Mouse (Mus musculus): ENCODE measurements around the gene Vps16.

The Vps16 gene

DNA sequence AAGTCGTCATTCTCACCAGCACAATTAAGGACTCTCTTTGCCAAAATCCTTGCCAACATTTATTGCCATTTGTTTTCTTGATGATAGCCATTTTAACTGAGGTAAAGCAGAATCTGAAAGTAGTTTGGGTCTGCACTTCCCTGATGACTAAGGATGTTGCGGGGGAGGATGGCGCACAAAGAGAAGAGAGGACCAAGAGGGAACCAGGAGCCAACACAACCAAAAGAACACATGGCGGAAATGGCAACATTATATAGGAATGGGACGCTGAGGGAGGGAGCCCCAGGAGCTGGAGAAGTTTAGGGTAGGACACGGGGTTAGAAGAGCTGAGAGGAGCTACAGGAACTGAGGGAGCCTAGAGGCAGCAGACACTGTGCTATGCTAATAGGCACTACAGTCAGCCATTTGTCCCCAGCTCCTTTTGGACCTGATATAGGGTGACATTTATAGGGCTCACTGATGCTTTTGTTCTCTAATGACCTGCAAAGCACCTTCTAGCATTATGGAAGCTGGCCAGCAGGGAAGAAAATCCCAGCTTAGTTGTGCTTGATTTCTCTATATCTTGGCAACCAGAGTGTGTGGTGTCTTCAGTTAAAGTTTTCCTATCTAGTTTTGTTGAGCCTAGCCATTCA is 52.6 kb downstream of the Vps16 start:
- TF ChIP-seq POU5F1 (IDR thresholded peaks at IDR 0.05; ENCODE audit: borderline replicate concordance, low read length) = no peak
- TF ChIP-seq NANOG (IDR thresholded peaks at IDR 0.05; ENCODE audit: borderline replicate concordance, low read length) = no peak
- no peak for TF ChIP-seq CTCF (conservative IDR thresholded peaks at IDR 0.05; ENCODE audit: low read length)
- Histone ChIP-seq H3K36me3 (ENCODE audit: insufficient read depth, low read length) (no peaks in the 10 kb centered on the region), H3K27me3 (ENCODE audit: insufficient read depth, low read length) (no peaks in the 10 kb centered on the region), H3K9me3 (ENCODE audit: low read length) (no peaks in the 10 kb centered on the region), H3K4me1 (replicated peaks; ENCODE audit: low read depth, low read length) (no peaks in the 10 kb centered on the region; the same call in 1 of the 2 replicates), H3K4me3 (replicated peaks; ENCODE audit: low read length) (no peak overlapping the region)

DNA sequence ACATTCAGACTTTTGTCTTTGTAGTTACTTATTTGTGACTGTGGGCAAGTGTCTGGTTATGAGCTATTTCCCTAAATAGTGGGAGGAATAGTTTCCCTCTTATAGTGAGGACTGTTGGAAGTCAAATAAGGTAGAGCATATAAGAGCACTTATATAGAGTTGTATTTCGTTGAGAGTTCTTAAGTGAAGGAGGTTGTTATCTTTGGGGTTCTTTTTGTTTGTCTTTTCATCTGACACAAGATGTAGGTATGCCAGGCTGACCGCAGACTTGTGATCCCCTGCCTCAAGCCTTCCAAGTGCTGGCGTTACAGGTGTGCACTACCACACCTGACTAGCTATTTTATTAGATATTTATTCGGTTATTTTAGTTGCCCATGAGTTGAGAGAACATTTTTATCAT is 58.0 kb downstream of the Vps16 start:
- no peaks in the 10 kb centered on the region for H3K4me1 ChIP-seq (replicated peaks; ENCODE audit: low read depth, low read length)
- H3K4me3 ChIP-seq (replicated peaks; ENCODE audit: low read length) = no peak overlapping the region
- H3K27me3 ChIP-seq (ENCODE audit: insufficient read depth, low read length) = no peaks in the 10 kb centered on the region
- no peaks in the 10 kb centered on the region for H3K9me3 ChIP-seq (ENCODE audit: low read length)
- H3K36me3 ChIP-seq (ENCODE audit: insufficient read depth, low read length) = no peaks in the 10 kb centered on the region
- no peak for TF ChIP-seq POU5F1 (IDR thresholded peaks at IDR 0.05; ENCODE audit: borderline replicate concordance, low read length)
- no peak for TF ChIP-seq NANOG (IDR thresholded peaks at IDR 0.05; ENCODE audit: borderline replicate concordance, low read length)
- no peak for TF ChIP-seq CTCF (conservative IDR thresholded peaks at IDR 0.05; ENCODE audit: low read length)

DNA sequence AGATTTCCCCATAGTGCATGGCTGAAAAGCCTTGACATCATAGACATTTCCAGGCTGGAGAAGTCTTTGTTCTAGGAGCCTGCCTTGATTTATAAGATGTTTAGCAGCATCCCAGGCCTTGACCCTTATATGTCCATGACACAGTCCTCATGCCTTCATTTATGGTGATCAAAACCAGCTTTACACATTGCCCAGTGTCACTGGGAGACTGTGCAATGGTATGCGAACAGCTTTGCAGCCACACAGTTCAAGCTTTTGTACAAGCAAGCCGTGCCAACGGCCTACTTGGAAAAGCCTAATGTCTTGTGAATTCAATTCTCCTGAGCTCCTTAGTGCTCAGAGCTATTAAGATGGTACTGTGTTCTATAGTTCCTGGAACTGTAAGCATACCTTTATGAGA is 58.6 kb downstream of the Vps16 start:
- no peak overlapping the region for H3K4me3 ChIP-seq (replicated peaks; ENCODE audit: low read length)
- no peaks in the 10 kb centered on the region for H3K9me3 ChIP-seq (ENCODE audit: low read length)
- H3K36me3 ChIP-seq (ENCODE audit: insufficient read depth, low read length) = no peaks in the 10 kb centered on the region
- no peaks in the 10 kb centered on the region for H3K27me3 ChIP-seq (ENCODE audit: insufficient read depth, low read length)
- peaks cover 4% of the 10 kb centered on the region for H3K4me1 ChIP-seq (replicated peaks; ENCODE audit: low read depth, low read length)
- TF ChIP-seq POU5F1 (IDR thresholded peaks at IDR 0.05; ENCODE audit: borderline replicate concordance, low read length) (no peak), CTCF (conservative IDR thresholded peaks at IDR 0.05; ENCODE audit: low read length) (no peak), NANOG (IDR thresholded peaks at IDR 0.05; ENCODE audit: borderline replicate concordance, low read length) (no peak)

DNA sequence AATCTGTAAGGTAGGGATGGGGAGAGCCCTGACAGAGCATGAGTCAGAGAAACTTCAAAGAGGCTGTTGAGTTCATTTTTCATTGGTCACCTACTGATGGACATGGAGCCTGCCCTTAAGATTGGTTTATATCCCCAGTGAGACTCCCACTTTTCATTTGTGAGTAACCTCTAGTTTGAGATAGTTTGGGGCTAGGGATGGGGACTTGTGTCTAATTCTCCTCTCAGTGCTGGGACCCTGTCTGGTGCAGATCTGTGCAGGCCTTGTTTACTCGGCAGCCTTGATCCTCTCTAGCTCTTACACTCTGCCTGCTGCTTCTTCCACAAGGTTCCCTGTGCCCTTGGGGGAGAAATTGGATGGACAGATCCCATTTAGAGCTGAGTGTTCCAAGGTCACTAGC is 60.1 kb downstream of the Vps16 start:
- Histone ChIP-seq H3K4me3 (replicated peaks; ENCODE audit: low read length) (no peak overlapping the region), H3K36me3 (ENCODE audit: insufficient read depth, low read length) (no peaks in the 10 kb centered on the region), H3K9me3 (ENCODE audit: low read length) (no peaks in the 10 kb centered on the region), H3K4me1 (replicated peaks; ENCODE audit: low read depth, low read length) (peaks cover 16% of the 10 kb centered on the region), H3K27me3 (ENCODE audit: insufficient read depth, low read length) (no peaks in the 10 kb centered on the region)
- no peak for TF ChIP-seq NANOG (IDR thresholded peaks at IDR 0.05; ENCODE audit: borderline replicate concordance, low read length)
- no peak for TF ChIP-seq POU5F1 (IDR thresholded peaks at IDR 0.05; ENCODE audit: borderline replicate concordance, low read length)
- TF ChIP-seq CTCF (conservative IDR thresholded peaks at IDR 0.05; ENCODE audit: low read length) = no peak

DNA sequence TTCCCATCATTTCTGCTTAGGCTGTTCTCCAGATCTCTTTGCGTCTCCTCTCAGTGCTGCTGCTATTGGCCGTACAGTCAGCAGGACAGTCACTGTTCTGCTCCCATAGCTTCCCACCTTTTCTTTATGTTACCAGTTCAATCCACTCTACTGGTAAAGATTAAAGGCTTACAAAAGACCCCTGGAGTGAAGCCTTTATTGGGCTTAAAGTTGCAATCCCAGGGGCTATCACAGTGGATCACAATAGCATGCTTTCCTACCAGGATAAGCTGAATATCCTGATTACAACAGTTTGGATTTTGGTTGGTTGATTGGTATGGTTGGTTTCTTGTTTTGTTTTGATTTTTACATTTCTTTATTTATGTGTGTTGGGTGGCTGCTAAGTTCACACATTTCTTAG is 63.9 kb downstream of the Vps16 start:
- H3K36me3 ChIP-seq (ENCODE audit: insufficient read depth, low read length) = no peaks in the 10 kb centered on the region
- TF ChIP-seq CTCF (conservative IDR thresholded peaks at IDR 0.05; ENCODE audit: low read length) (no peak), NANOG (IDR thresholded peaks at IDR 0.05; ENCODE audit: borderline replicate concordance, low read length) (peak; percentile 94), POU5F1 (IDR thresholded peaks at IDR 0.05; ENCODE audit: borderline replicate concordance, low read length) (no peak)
- H3K9me3 ChIP-seq (ENCODE audit: low read length) = no peaks in the 10 kb centered on the region
- no peaks in the 10 kb centered on the region for H3K27me3 ChIP-seq (ENCODE audit: insufficient read depth, low read length)
- H3K4me1 ChIP-seq (replicated peaks; ENCODE audit: low read depth, low read length) = peaks cover 39% of the 10 kb centered on the region
- no peak overlapping the region for H3K4me3 ChIP-seq (replicated peaks; ENCODE audit: low read length)

DNA sequence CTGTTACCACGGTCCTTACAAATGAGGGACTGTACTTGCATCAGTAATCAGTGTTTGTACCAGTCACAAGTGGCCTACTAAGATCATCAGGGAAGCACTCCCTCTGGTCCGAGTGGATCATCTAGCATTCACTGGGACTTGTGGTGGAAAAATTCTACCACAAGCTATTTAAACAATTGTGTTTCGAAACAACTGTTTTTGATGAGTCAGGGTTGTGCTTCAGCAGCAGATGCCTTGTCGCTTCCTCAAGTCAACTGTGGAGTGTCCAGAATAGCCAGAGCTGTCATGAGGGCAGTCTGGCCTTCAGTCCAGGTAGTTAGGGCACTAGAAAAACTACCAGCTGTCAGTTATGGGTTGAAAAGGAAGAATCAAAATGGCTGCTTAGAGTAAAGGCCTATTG is 64.5 kb downstream of the Vps16 start:
- TF ChIP-seq CTCF (conservative IDR thresholded peaks at IDR 0.05; ENCODE audit: low read length) = no peak
- Histone ChIP-seq H3K27me3 (ENCODE audit: insufficient read depth, low read length) (no peaks in the 10 kb centered on the region), H3K9me3 (ENCODE audit: low read length) (no peaks in the 10 kb centered on the region), H3K4me3 (replicated peaks; ENCODE audit: low read length) (no peak overlapping the region), H3K36me3 (ENCODE audit: insufficient read depth, low read length) (no peaks in the 10 kb centered on the region), H3K4me1 (replicated peaks; ENCODE audit: low read depth, low read length) (peaks cover 39% of the 10 kb centered on the region)

DNA sequence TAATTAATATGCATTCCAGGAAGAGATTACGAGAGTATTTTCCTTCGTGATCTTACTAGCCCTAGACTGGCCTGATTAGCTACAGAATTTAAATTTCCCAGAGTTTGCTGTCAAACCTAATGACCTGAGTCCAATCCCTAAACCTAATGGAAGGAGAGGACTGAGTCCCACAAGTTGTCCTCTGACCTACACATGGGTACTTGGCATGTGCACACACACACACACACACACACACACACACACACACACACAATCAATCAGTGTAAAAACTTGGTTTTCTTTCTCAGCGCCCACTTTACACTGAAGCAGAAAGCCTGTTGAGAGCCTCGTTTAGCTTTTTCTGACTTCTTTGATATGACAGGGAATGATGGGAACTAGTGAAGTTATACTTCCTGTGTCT is 67.0 kb downstream of the Vps16 start:
- Histone ChIP-seq H3K4me3 (replicated peaks; ENCODE audit: low read length) (no peak overlapping the region), H3K4me1 (replicated peaks; ENCODE audit: low read depth, low read length) (peaks cover 47% of the 10 kb centered on the region), H3K9me3 (ENCODE audit: low read length) (no peaks in the 10 kb centered on the region), H3K27me3 (ENCODE audit: insufficient read depth, low read length) (no peaks in the 10 kb centered on the region), H3K36me3 (ENCODE audit: insufficient read depth, low read length) (no peaks in the 10 kb centered on the region)
- TF ChIP-seq CTCF (conservative IDR thresholded peaks at IDR 0.05; ENCODE audit: low read length) (no peak), NANOG (IDR thresholded peaks at IDR 0.05; ENCODE audit: borderline replicate concordance, low read length) (no peak), POU5F1 (IDR thresholded peaks at IDR 0.05; ENCODE audit: borderline replicate concordance, low read length) (no peak)

DNA sequence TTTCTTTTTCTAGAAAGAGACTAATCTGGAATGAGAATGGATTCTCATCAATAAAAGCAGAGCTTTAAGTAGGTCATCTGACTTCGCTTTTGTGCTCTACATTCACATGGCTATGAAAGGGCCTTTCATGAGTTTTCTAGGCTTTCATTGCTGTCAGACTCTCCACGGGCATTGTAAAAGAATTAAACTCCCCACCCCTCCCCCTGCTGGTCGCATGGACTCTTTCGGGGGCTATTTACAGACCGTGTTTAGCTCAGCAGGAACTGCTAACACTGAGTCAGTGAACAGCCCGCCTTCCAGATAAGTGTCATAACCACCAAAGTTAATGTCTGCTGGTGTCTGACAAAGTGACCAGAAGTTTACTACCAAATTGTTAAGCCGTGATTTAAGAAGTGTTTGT is 67.4 kb downstream of the Vps16 start:
- Histone ChIP-seq H3K36me3 (ENCODE audit: insufficient read depth, low read length) (no peaks in the 10 kb centered on the region), H3K27me3 (ENCODE audit: insufficient read depth, low read length) (no peaks in the 10 kb centered on the region), H3K4me3 (replicated peaks; ENCODE audit: low read length) (no peak overlapping the region), H3K9me3 (ENCODE audit: low read length) (no peaks in the 10 kb centered on the region), H3K4me1 (replicated peaks; ENCODE audit: low read depth, low read length) (peaks cover 47% of the 10 kb centered on the region)
- TF ChIP-seq CTCF (conservative IDR thresholded peaks at IDR 0.05; ENCODE audit: low read length) (peak; percentile 12), NANOG (IDR thresholded peaks at IDR 0.05; ENCODE audit: borderline replicate concordance, low read length) (no peak)

Measured in E14TG2a.4 (cell line).